Mouse (Mus musculus): ENCODE data around the gene Glud1.

- TF ChIP-seq CTCF (IDR thresholded peaks at IDR 0.05; ENCODE audit: extremely low read depth, insufficient read depth, low read length) (no peak), POLR2A (IDR thresholded peaks at IDR 0.05; ENCODE audit: extremely low read depth, insufficient read depth, low read length) (no peak)
These were observed 36.6 kb downstream of the Glud1 start for GRCm38 (mm10) chr14:34347084-34347483.
